Mouse (Mus musculus) liver, adult 2 months (tissue): ENCODE data around the gene Tmem119. TPM values are rescaled to one million over a fixed set of nuclear protein-coding genes. Genes with fewer than 3 reads are reported as not detected.

ENCODE experiments used
- DNase-seq: peaks from one replicate; pipeline ENCODE4 v3.0.0-alpha.2; 2011; ENCODE audit warnings: low read depth, low spot score; ENCODE audit errors: extremely low read depth
- H3K27ac ChIP-seq: fragments of 200-500 bp; replicated peaks from 2 replicates; pipeline ENCODE4 v1.5.1; 2012; ENCODE audit warnings: low read depth, mild to moderate bottlenecking, control low read depth, inconsistent platforms, low read length; ENCODE audit not compliant: insufficient read depth
- H3K27me3 ChIP-seq: fragments of 200-500 bp; 2 replicates; pipeline ENCODE4 v1.6.1; 2012; ENCODE audit warnings: mild to moderate bottlenecking, moderate library complexity, low read length, inconsistent platforms; ENCODE audit not compliant: control insufficient read depth, insufficient read depth
- H3K36me3 ChIP-seq: fragments of 200-500 bp; 2 replicates; pipeline ENCODE4 v1.6.1; 2012; ENCODE audit warnings: low read length, inconsistent platforms; ENCODE audit not compliant: control insufficient read depth, insufficient read depth
- H3K4me1 ChIP-seq: fragments of 200-500 bp; 2 replicates; pipeline ENCODE4 v1.6.1; 2011; ENCODE audit warnings: low read length; ENCODE audit not compliant: control insufficient read depth, insufficient read depth
- H3K4me3 ChIP-seq: fragments of 200-500 bp; 2 replicates; pipeline ENCODE4 v1.5.1; 2011; ENCODE audit warnings: low read depth, mild to moderate bottlenecking, control low read depth, low read length, moderate library complexity; ENCODE audit not compliant: insufficient read depth
- H3K79me2 ChIP-seq: fragments of 200-500 bp; 2 replicates; pipeline ENCODE4 v1.6.1; 2012; ENCODE audit warnings: inconsistent platforms, mild to moderate bottlenecking, low read length, moderate library complexity; ENCODE audit not compliant: control insufficient read depth, insufficient read depth
- H3K9ac ChIP-seq: fragments of 200-500 bp; 2 replicates; pipeline ENCODE4 v1.6.1; 2012; ENCODE audit warnings: low read depth, mild to moderate bottlenecking, control low read depth, inconsistent platforms, low read length
- CTCF ChIP-seq: fragments of 200-500 bp; IDR thresholded peaks from 2 replicates; pipeline ENCODE4 v1.5.1; 2011; ENCODE audit warnings: low read depth, low read length, control low read depth
- POLR2A ChIP-seq: fragments of 200-500 bp; IDR thresholded peaks from 2 replicates; pipeline ENCODE4 v1.6.1; 2011; ENCODE audit warnings: low read length, control low read depth; ENCODE audit not compliant: insufficient read depth; ENCODE audit errors: extremely low read depth
- WGBS: fragments of 180-500 bp; shearing (Covaris S2); methylation state at CpG from one replicate; pipeline ENCODE4 v1.1.7; 2018; 5-methylcytosine and 5-hydroxymethylcytosine counted together
- polyA plus RNA-seq: library from polyadenylated mRNA; depleted of rRNA; stranded (reverse); fragments of >200 nt; gene quantifications from 2 replicates; pipeline ENCODE4 v1.2.3, GENCODE M21; 2012; rRNA removed
- total RNA-seq: library from RNA; depleted of rRNA; stranded (reverse); fragments of >200 nt; gene quantifications from 2 replicates; pipeline ENCODE4 v1.2.3, GENCODE M21; 2014; rRNA removed

Gene Tmem119
- total and polyA plus RNA-seq, 2 experiments: 0.46 to 0.83 TPM

GRCm38 (mm10) chr5:113761585-113761984 lies 38.7 kb downstream of the Tmem119 start:
- Histone ChIP-seq H3K27ac (no peak overlapping the region), H3K4me1 (no peaks in the 10 kb centered on the region), H3K4me3 (no peak overlapping the region), H3K79me2 (peaks cover 8% of the 10 kb centered on the region; the same call in 1 of the 2 replicates), H3K27me3 (no peaks in the 10 kb centered on the region), H3K36me3 (peaks cover 9% of the 10 kb centered on the region; the same call in 1 of the 2 replicates), H3K9ac (no peak overlapping the region)
- no peak for TF ChIP-seq CTCF
- TF ChIP-seq POLR2A: no peak
- 94% methylated on average over 2 of the region's 2 CpGs for WGBS
- DNase-seq: no peak

DNA sequence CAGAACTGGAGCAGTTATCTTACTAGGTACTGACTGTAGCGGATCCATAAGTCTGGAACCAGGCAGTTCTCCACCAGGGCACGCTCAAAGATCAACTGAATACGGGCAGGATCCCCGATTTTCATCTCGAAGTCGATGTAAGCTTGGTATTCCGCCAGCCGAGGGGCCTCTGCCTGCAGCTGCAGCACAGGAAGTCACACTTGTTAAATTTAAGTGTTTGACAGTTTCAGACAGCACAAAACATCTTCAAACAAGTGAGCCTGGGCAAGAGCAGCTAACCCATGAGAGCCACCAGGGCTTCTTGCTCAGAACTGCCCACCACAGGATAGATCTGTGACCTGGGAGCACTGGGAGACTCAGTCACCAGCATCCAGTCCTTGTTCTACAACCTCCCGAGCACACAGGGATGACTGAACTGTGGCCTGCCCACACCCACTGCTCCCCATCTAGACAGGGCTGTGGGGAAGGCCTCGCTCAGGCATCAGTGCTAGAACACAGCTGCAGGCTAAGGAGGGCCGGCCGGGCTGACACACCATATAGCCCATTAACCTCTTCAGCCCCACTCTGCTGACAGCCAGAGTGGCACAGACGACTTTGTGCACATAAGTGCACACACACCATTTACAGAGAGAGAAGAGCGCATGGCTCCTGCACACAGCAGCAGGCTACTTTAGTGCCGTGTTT lies 44.8 kb downstream of the Tmem119 start:
- Histone ChIP-seq H3K27ac (no peak overlapping the region), H3K79me2 (no peaks in the 10 kb centered on the region), H3K9ac (no peak overlapping the region), H3K4me1 (no peaks in the 10 kb centered on the region), H3K36me3 (peaks cover 8% of the 10 kb centered on the region; the same call in 1 of the 2 replicates), H3K4me3 (no peak overlapping the region), H3K27me3 (no peaks in the 10 kb centered on the region)
- DNase-seq: no peak
- 93% methylated on average over 15 of the region's 15 CpGs for WGBS
- no peak for TF ChIP-seq POLR2A
- no peak for TF ChIP-seq CTCF

GRCm38 (mm10) chr5:113751521-113752157 lies 48.7 kb downstream of the Tmem119 start:
- Histone ChIP-seq H3K79me2 (no peaks in the 10 kb centered on the region), H3K27ac (no peak overlapping the region), H3K27me3 (no peaks in the 10 kb centered on the region), H3K4me3 (no peak overlapping the region), H3K9ac (no peak overlapping the region), H3K4me1 (no peaks in the 10 kb centered on the region), H3K36me3 (peaks cover 9% of the 10 kb centered on the region; the same call in 1 of the 2 replicates)
- 82% methylated on average over 9 of the region's 9 CpGs for WGBS
- TF ChIP-seq POLR2A (no peak), CTCF (no peak)
- DNase-seq: no peak

DNA sequence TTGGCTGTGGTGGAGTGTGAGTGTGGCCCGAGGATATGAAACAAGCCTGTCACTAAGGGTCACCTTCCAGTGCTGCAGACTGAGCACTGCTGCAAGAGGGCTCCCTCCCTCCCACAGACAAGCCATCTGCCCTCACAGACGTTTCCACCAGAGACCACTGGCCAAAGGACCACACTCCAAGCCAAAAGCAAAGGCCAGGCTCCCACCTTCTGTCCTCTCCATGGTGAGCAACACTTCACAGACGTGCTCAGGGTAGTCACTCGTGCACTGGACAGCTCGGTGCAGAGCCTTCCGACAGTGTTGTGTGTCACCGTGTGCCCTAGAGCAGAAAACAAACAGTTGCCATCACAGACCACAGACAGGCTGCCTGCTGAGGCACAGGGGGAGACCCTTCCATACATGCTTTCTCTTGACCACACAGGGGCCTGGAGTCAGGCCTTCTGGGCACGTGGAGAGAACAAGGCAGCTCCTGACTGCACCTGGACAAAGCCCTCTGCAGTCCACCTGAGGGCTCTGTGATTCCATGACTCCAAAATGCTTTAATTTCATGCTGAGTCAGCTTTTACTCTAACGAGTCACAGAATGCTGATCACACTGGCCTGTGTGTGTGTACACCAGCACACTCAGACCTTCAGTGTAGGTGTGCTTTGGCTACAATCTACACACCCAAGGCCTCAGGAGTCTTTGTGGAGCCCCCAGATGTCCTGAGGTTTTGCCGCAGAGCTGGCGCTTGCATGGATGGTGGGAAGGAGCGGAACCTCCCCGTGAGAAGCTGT lies 51.6 kb downstream of the Tmem119 start:
- no peak for TF ChIP-seq POLR2A
- no peak for TF ChIP-seq CTCF
- Histone ChIP-seq H3K79me2 (no peaks in the 10 kb centered on the region), H3K27ac (no peak overlapping the region), H3K36me3 (peaks cover 15% of the 10 kb centered on the region), H3K9ac (no peak overlapping the region), H3K4me3 (no peak overlapping the region), H3K27me3 (no peaks in the 10 kb centered on the region), H3K4me1 (no peaks in the 10 kb centered on the region)
- 95% methylated on average over 13 of the region's 13 CpGs for WGBS
- DNase-seq: no peak

GRCm38 (mm10) chr5:113747629-113748028 lies 52.7 kb downstream of the Tmem119 start:
- no peak for DNase-seq
- Histone ChIP-seq H3K4me3 (no peak overlapping the region), H3K36me3 (peaks cover 17% of the 10 kb centered on the region), H3K4me1 (no peaks in the 10 kb centered on the region), H3K79me2 (no peaks in the 10 kb centered on the region), H3K27ac (no peak overlapping the region), H3K27me3 (no peaks in the 10 kb centered on the region), H3K9ac (no peak overlapping the region)
- TF ChIP-seq POLR2A (no peak), CTCF (peak; percentile 39; the same call in 1 of the 2 replicates)
- WGBS: 96% methylated on average over 5 of the region's 5 CpGs

Other genes starting within 250 kb of the Tmem119 start
- gene Cmklr1, start 150.1 kb downstream of the Tmem119 start, total RNA-seq: 1.8 and 2.1 TPM in 2 replicates
- gene Cmklr1, start 150.1 kb downstream of the Tmem119 start, polyA plus RNA-seq: 4.6 and 5.6 TPM in 2 replicates
- gene 1700069L16Rik, start 75.7 kb downstream of the Tmem119 start, total RNA-seq: not detected in 2 replicates
- not detected in 2 replicates for gene 1700069L16Rik, start 75.7 kb downstream of the Tmem119 start, polyA plus RNA-seq
- 2.5 and 2.6 TPM in 2 replicates for gene Ficd, start 64.7 kb downstream of the Tmem119 start, total RNA-seq
- 6.6 and 7.2 TPM in 2 replicates for gene Ficd, start 64.7 kb downstream of the Tmem119 start, polyA plus RNA-seq
- gene Sart3, start 28.0 kb downstream of the Tmem119 start, total RNA-seq: 6.0 and 7.7 TPM in 2 replicates
- 6.3 and 9.0 TPM in 2 replicates for gene Sart3, start 28.0 kb downstream of the Tmem119 start, polyA plus RNA-seq
- gene Iscu, start 27.8 kb downstream of the Tmem119 start, total RNA-seq: 121 and 133 TPM in 2 replicates
- gene Iscu, start 27.8 kb downstream of the Tmem119 start, polyA plus RNA-seq: 104 and 121 TPM in 2 replicates
- gene Selplg, start 32.1 kb upstream of the Tmem119 start, total RNA-seq: 1.1 and 2.3 TPM in 2 replicates
- gene Selplg, start 32.1 kb upstream of the Tmem119 start, polyA plus RNA-seq: 5.4 and 6.2 TPM in 2 replicates
- 11.8 and 14.0 TPM in 2 replicates for gene Coro1c, start 108.2 kb upstream of the Tmem119 start, total RNA-seq
- 12.0 and 13.6 TPM in 2 replicates for gene Coro1c, start 108.2 kb upstream of the Tmem119 start, polyA plus RNA-seq
- gene Ssh1, start 193.4 kb upstream of the Tmem119 start, total RNA-seq: 1.6 and 3.3 TPM in 2 replicates
- 5.0 and 5.5 TPM in 2 replicates for gene Ssh1, start 193.4 kb upstream of the Tmem119 start, polyA plus RNA-seq
- gene Dao, start 203.2 kb upstream of the Tmem119 start, total RNA-seq: not detected in 2 replicates
- not detected in 2 replicates for gene Dao, start 203.2 kb upstream of the Tmem119 start, polyA plus RNA-seq